Mouse (Mus musculus) lung, adult 2 months (tissue): Measurements from ENCODE around the gene Hoxc6. TPM values are rescaled to one million over a fixed set of nuclear protein-coding genes. Genes with fewer than 3 reads are reported as not detected.

ENCODE experiments used
- DNase-seq: peaks from one replicate; pipeline ENCODE4 v3.0.0; 2022
- H3K4me1 ChIP-seq: fragments of 200-500 bp; 2 replicates; pipeline ENCODE4 v1.6.1; 2011; ENCODE audit warnings: low read length; ENCODE audit not compliant: control insufficient read depth, insufficient read depth
- H3K4me3 ChIP-seq: fragments of 200-500 bp; replicated peaks from 2 replicates; pipeline ENCODE3; 2011; ENCODE audit warnings: low read depth, mild to moderate bottlenecking, control low read depth, low read length; ENCODE audit errors: extremely low read depth
- CTCF ChIP-seq: fragments of 200-500 bp; IDR thresholded peaks from 2 replicates; pipeline ENCODE4 v1.5.1; 2011; ENCODE audit warnings: mild to moderate bottlenecking, low read length, control low read depth; ENCODE audit not compliant: insufficient read depth
- POLR2A ChIP-seq: fragments of 200-500 bp; IDR thresholded peaks from 2 replicates; pipeline ENCODE4 v1.6.1; 2011; ENCODE audit warnings: low read depth, mild to moderate bottlenecking, control low read depth, low read length, borderline replicate concordance; ENCODE audit errors: extremely low read depth
- WGBS: fragments of 180-500 bp; shearing (Covaris S2); methylation state at CpG from one replicate; pipeline ENCODE4 v1.1.7; 2018; 5-methylcytosine and 5-hydroxymethylcytosine counted together
- polyA plus RNA-seq: library from polyadenylated mRNA; depleted of rRNA; stranded (reverse); fragments of >200 nt; gene quantifications from 2 replicates; pipeline ENCODE4 v1.2.3, GENCODE M21; 2012; rRNA removed

Hoxc6 gene
- polyA plus RNA-seq, result 0.34 TPM in 1 of 2 replicates, not detected in the other

DNA sequence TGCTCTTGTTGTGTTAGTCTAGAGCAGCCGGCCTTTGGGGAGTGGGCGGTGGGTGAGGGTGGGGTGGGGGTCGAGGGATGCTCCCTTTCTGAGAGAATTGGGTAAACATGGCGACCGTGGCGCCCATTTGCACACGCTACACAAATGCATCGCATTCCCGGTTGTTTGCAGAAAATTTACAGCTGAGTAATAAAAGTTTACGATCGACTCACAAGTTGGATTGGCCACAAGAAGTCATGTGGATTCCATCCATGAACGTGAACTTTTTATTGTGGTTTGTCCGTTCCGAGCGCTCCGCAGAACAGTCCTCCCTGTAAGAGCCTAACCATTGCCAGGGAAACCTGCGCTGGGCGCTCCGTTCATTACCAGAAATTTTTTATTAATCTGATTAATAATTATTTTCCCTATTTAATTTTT lies at the start of gene Hoxc6:
Gene Hoxc6 (plus strand): TSS at position 319 of the 417 bp plus-strand sequence.
- Histone ChIP-seq H3K4me3 (no peak within 1 kb of the TSS), H3K4me1 (no peaks in the 10 kb centered on the region)
- WGBS, result 4% methylated on average over 19 of the region's 19 CpGs
- DNase-seq, result no peak
- TF ChIP-seq CTCF (no peak), POLR2A (no peak)

DNA sequence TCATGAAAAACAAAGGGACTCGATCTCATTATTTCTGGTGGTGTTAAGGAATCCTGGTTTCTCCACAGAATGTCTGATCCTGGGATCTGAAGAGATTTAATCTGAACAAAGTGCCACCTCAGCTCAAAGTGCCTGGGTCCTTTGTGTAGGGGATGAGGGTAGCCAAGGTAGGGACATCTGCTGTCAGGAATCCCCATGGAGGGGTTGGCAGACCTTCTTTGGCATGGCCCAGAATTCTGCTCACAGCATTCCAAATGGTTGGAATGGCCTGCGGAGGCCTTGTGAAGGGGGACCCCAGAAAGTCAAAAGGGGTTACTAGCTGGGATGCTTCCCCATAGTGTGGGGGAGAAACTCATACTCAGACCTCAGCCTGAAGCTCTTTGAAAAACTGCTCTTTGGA lies 49.2 kb upstream of the Hoxc6 start:
- WGBS, result 17% methylated on average over 2 of the region's 2 CpGs
- H3K4me1 ChIP-seq, result no peaks in the 10 kb centered on the region
- DNase-seq, result no peak
- TF ChIP-seq POLR2A (no peak), CTCF (no peak)
- no peak overlapping the region for H3K4me3 ChIP-seq

DNA sequence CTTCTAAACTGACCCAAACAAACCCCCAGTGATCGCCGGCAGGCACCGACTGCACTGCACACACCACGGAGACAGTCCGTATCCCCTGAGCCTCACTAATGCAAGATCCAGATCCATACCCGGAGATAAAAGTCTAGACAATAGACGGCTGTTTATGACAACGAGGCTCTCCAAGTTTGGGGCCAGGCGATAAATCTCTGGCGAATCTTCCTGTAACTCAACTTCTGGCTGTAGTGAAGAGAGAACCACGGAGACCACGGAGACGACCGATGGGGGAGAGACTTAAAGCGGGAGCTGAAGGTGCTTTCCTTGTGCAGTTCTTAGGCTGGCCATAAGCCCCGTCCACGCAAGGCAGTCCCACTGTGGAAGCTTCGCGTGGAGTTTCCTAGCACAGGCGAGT lies 48.4 kb upstream of the Hoxc6 start:
- DNase-seq, result no peak
- 3% methylated on average over 20 of the region's 20 CpGs for WGBS
- H3K4me1 ChIP-seq, result no peaks in the 10 kb centered on the region
- no peak overlapping the region for H3K4me3 ChIP-seq
- TF ChIP-seq POLR2A (no peak), CTCF (no peak)

GRCm38 (mm10) chr15:102950877-102951276 lies 47.2 kb upstream of the Hoxc6 start:
- no peaks in the 10 kb centered on the region; the same call in 1 of the 2 replicates for H3K4me1 ChIP-seq
- 10% methylated on average over 2 of the region's 2 CpGs for WGBS
- no peak for DNase-seq
- no peak overlapping the region for H3K4me3 ChIP-seq
- TF ChIP-seq CTCF, result no peak

- no peak for TF ChIP-seq CTCF
- no peak for TF ChIP-seq POLR2A
- WGBS, result 8% methylated on average over 6 of the region's 6 CpGs
- no peak for DNase-seq
- Histone ChIP-seq H3K4me3 (no peak overlapping the region), H3K4me1 (no peaks in the 10 kb centered on the region; the same call in 1 of the 2 replicates)
Observed at GRCm38 (mm10) chr15:102953561-102953960, 44.5 kb upstream of the Hoxc6 start.

- DNase-seq, result no peak
- WGBS, result 3% methylated on average over 57 of the region's 57 CpGs
- Histone ChIP-seq H3K4me1 (no peaks in the 10 kb centered on the region; the same call in 1 of the 2 replicates), H3K4me3 (no peak within 1 kb of the TSS)
- TF ChIP-seq CTCF (no peak), POLR2A (no peak)
Observed at GRCm38 (mm10) chr15:102954192-102955006, 43.7 kb upstream of the Hoxc6 start, which contains the start of gene Hoxc11. Gene Hoxc11, plus strand, starts transcription at chr15:102954427.

GRCm38 (mm10) chr15:102955007-102955382 lies 43.1 kb upstream of the Hoxc6 start:
- no peaks in the 10 kb centered on the region; the same call in 1 of the 2 replicates for H3K4me1 ChIP-seq
- 1% methylated on average over 28 of the region's 28 CpGs for WGBS
- no peak overlapping the region for H3K4me3 ChIP-seq
- no peak for TF ChIP-seq CTCF
- no peak for TF ChIP-seq POLR2A
- no peak for DNase-seq

DNA sequence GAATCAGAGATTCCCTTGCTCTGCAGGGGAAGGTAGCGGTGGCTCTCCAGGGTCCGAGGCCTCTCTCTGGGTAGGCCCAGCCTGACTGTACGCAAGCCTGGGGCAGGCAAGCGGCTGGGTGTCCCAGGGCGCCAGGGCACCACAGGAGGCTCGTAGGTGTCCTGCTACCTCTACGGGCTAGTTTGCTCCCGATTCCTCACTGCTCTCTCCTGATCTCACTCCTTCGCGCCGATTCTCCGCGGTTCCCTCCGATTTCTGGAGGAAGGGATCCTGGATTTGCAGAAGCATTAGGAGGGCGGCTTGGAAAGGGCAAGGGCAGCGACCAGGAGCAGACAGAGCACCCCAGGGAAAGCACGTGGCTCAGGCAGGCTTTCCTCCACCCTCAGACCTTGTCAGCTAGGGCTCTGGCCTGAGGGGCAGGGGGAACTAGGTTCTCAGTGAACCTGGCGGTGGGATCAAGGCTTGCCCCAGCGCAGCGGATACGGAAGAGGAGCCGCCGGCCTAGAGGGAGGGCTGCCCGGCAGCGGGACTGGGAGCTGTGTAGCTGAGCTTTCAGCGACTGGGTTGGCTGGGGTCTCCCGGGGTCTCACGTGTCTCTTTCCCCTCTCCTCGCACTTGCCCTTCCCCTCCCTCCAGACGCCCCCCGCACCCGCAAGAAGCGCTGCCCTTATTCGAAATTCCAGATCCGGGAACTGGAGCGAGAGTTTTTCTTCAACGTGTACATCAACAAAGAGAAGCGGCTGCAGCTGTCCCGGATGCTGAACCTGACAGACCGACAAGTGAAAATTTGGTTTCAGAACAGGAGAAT lies 42.0 kb upstream of the Hoxc6 start:
- no peak for DNase-seq
- TF ChIP-seq POLR2A, result no peak
- no peak for TF ChIP-seq CTCF
- Histone ChIP-seq H3K4me3 (no peak overlapping the region), H3K4me1 (no peaks in the 10 kb centered on the region; the same call in 1 of the 2 replicates)
- WGBS, result 2% methylated on average over 40 of the region's 40 CpGs

DNA sequence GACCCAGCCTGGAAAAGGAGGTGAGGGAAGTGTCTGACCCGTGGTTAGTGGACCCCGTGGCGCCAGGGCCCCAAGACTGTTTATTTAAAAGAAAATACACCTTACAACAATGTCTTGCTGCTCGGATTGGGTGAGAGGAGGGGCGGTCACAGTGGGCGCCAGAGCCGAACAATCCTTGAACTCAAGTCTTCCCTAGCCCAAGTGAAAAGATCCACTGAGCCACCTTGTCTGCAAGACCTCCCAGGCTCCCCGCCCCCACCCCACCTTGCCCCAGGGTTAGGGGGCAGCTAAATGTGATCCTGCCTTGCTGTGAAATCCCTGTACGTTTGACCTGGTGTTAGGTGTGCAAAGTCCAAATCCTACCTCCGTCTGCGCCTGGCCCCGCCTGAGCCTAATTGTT lies 41.2 kb upstream of the Hoxc6 start:
- DNase-seq, result no peak
- Histone ChIP-seq H3K4me3 (no peak overlapping the region), H3K4me1 (no peaks in the 10 kb centered on the region; the same call in 1 of the 2 replicates)
- TF ChIP-seq POLR2A (no peak), CTCF (no peak)
- 5% methylated on average over 12 of the region's 12 CpGs for WGBS

GRCm38 (mm10) chr15:102959663-102960191 lies 38.3 kb upstream of the Hoxc6 start:
- no peak for DNase-seq

More at GRCm38 (mm10) chr15:102959663-102960191, 38.3 kb upstream of the Hoxc6 start:
- TF ChIP-seq CTCF, result no peak
- no peak for TF ChIP-seq POLR2A
- H3K4me3 ChIP-seq, result no peak overlapping the region
- under 1% methylated on average over 13 of the region's 13 CpGs for WGBS
- H3K4me1 ChIP-seq, result peaks cover 2% of the 10 kb centered on the region; the same call in 1 of the 2 replicates
